ENCODE assay signal across 8 mouse cellular contexts in the genomic region with DNA sequence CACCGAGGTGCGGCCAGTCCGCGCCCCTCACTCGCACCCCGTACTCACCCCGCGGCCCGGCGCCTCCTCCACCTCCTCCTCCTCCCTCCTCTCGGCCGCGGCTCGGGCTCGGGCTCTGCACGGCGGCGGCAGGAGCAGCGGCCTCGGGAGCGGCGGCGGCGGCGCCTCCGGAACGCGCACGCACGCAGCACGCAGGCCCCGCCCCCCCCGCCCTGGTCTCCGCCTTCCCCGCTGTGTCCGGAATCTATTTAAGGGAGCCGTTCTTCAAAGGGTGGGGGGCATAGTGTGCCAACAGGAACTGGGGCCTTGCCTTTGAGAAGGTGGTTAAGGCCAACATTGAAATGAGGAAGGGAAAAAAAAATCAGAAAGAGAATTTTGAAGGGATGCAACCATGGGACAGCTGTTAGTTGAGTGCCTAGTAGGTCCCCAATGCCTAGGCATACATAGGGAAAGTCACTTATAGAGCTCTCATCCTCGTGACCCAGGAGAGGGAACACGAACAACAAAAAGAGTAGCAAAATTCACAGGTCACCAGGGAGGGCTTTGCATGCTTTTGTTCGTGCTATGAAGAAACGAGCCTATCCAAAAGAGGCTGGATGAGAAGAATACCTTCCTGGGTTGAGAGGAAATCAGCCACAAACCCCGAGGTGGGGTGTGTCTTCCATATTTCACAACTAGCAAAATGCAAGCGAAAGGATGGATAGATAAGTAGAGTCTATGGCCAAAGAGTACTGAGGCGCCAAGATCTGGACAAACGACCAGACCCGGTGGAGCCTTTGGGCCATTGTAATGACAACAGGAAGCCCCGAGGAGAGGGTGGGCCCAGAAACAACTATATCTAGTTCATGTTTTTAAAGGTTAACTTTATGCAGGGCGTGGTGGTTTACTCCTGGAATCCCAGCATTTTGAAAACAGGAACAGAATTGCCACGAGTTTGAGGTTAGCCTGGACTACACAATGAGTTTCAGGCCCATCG. TPM values are rescaled to one million over a fixed set of nuclear protein-coding genes. Genes with fewer than 3 reads are reported as not detected.
DNase-seq lines count a peak whose midpoint lies in the region; ATAC-seq lines count a peak whose summit lies in the region.

A gene (minus strand): TSS at position 146 of the 976 bp plus-strand sequence.

- H3K27ac ChIP-seq in embryonic facial prominence, embryonic 15.5 days (replicated peaks), result peak within 1 kb of the TSS; percentile 87

- H3K9ac ChIP-seq in embryonic facial prominence, embryonic 15.5 days, result peak within 1 kb of the TSS; percentile 92

- peak within 1 kb of the TSS; percentile 64 for H3K4me2 ChIP-seq in embryonic facial prominence, embryonic 15.5 days (replicated peaks)

- peak within 1 kb of the TSS; percentile 82 for H3K4me3 ChIP-seq in embryonic facial prominence, embryonic 15.5 days (replicated peaks)

- H3K27me3 ChIP-seq in embryonic facial prominence, embryonic 15.5 days, result no peaks in the 10 kb centered on the region

- peak; percentile 93 for ATAC-seq in embryonic facial prominence, embryonic 15.5 days (ENCODE audit: insufficient number of reproducible peaks, low FRiP score, low TSS enrichment, low read depth)
- ATAC-seq in monocyte, adult 5-6 weeks (replicated peaks; ENCODE audit: insufficient number of reproducible peaks, low FRiP score, low TSS enrichment, poor library complexity, severe bottlenecking), result peak; percentile 42

- H3K36me3 ChIP-seq in embryonic facial prominence, embryonic 15.5 days, result no peaks in the 10 kb centered on the region

- DNase-seq in 416B (ENCODE audit: low read depth), result peak; percentile 86
- peak; percentile 48 to 51 for DNase-seq in adrenal gland, postnatal 4 days (ENCODE audit: low spot score in 2 of 2)
- DNase-seq in heart, adult 9 months (ENCODE audit: low spot score in 2 of 2), result peak; percentile 73 to 80
- DNase-seq in kidney, adult 9 months, result peak; percentile 65
- peak; percentile 91 for DNase-seq in liver
- peak; percentile 77 for DNase-seq in spleen, postnatal 36 days (ENCODE audit: low spot score in 2 of 2)

- H3K4me1 ChIP-seq in embryonic facial prominence, embryonic 15.5 days, result peaks cover 20% of the 10 kb centered on the region

- no peaks in the 10 kb centered on the region for H3K9me3 ChIP-seq in embryonic facial prominence, embryonic 15.5 days (replicated peaks)

- 17% methylated on average over 49 of the region's 50 CpGs for WGBS in embryonic facial prominence, embryonic 15.5 days

RNA-seq across cellular contexts. Expression of the gene that starts here (rescaled TPM):
- total RNA-seq in adrenal gland, postnatal 4 days (2021), result 100 to 1,000 TPM; 170 to 173 TPM
- 95.4 and 99.2 TPM in 2 replicates for polyA plus RNA-seq in embryonic facial prominence, embryonic 15.5 days (2015; fragmentation: Nextera tagmentation; extraction: Ambion mirVana)
- total RNA-seq in monocyte, adult 5-6 weeks (2017), result 424 to 819 TPM (median 731 TPM) in 3 replicates

Comparison
In these comparisons a context has a peak if more than half of its experiments do, and no peak if none do; other contexts are left out.
1. Peak in every context shown above with its lines: DNase-seq, ATAC-seq, H3K4me3 ChIP-seq and H3K27ac ChIP-seq.